In genomic region chr2:158324531-158325190, GRCm38 (mm10) we compare ENCODE assay signal across 10 mouse cellular contexts. TPM values are rescaled to one million over a fixed set of nuclear protein-coding genes. Genes with fewer than 3 reads are reported as not detected.
A peak's percentile ranks its signal among the peaks of the same experiment; 100 is the strongest.
DNase-seq lines count a peak whose midpoint lies in the region; ATAC-seq lines count a peak whose summit lies in the region.
"Had no signal": no experiment of that assay in that cellular context is flagged by ENCODE, and none has a peak within 500 bp of the region (broad histone marks: within the 10 kb centered on the region; RNA-seq: fewer than 3 reads in every experiment).

No protein-coding gene starts in this region.

- no peak overlapping the region for H3K4me3 ChIP-seq in hindbrain, embryonic 15.5 days
- no peak overlapping the region for H3K4me3 ChIP-seq in midbrain, embryonic 16.5 days (ENCODE audit: low read depth, low read length)
- H3K4me3 ChIP-seq: embryonic facial prominence, embryonic 15.5 days; liver, embryonic 13.5 days had no signal

- no peaks in the 10 kb centered on the region for H3K9me3 ChIP-seq in hindbrain, embryonic 15.5 days
- no peaks in the 10 kb centered on the region for H3K9me3 ChIP-seq in midbrain, embryonic 16.5 days (replicated peaks; ENCODE audit: control insufficient read depth, low read length, poor library complexity, severe bottlenecking)
- H3K9me3 ChIP-seq: embryonic facial prominence, embryonic 15.5 days; liver, embryonic 13.5 days had no signal

- H3K27ac ChIP-seq in hindbrain, embryonic 15.5 days (replicated peaks): no peak overlapping the region
- no peak overlapping the region for H3K27ac ChIP-seq in midbrain, embryonic 16.5 days (ENCODE audit: low read length)
- H3K27ac ChIP-seq: embryonic facial prominence, embryonic 15.5 days; liver, embryonic 13.5 days had no signal

- peak; percentile 20 to 38 for DNase-seq in cerebellum, adult 18-20 months
- no peak for DNase-seq in cerebellum, adult 11 months
- DNase-seq in right cerebral cortex, adult 2 months (ENCODE audit: low spot score in 2 of 2): peak; percentile 33 to 34
- no peak for DNase-seq in right cerebral cortex, postnatal 14 days
- no peak for DNase-seq in B cell, adult 2 months
- DNase-seq in thymus, postnatal 14 days: no peak
- DNase-seq: liver, embryonic 13.5 days had no signal

- WGBS in hindbrain, embryonic 15.5 days: 58% methylated on average over 10 of the region's 10 CpGs
- 50% methylated on average over 10 of the region's 10 CpGs for WGBS in midbrain, embryonic 16.5 days

- no peak overlapping the region for H3K4me2 ChIP-seq in hindbrain, embryonic 15.5 days
- no peak overlapping the region for H3K4me2 ChIP-seq in midbrain, embryonic 16.5 days (ENCODE audit: low read length)
- H3K4me2 ChIP-seq: embryonic facial prominence, embryonic 15.5 days; liver, embryonic 13.5 days had no signal

- ATAC-seq in hindbrain, embryonic 15.5 days (ENCODE audit: low FRiP score, low read depth): peak; percentile 70; the same call in 1 of the 2 replicates
- ATAC-seq in midbrain, embryonic 16.5 days: peak; percentile 84; the same call in 1 of the 2 replicates

- H3K4me1 ChIP-seq in hindbrain, embryonic 15.5 days (replicated peaks): 0 out of 2 replicates have a peak, but pooled peaks cover 5% of the 10 kb centered on the region
- H3K4me1 ChIP-seq in midbrain, embryonic 16.5 days (ENCODE audit: control insufficient read depth, insufficient read depth, low read length): no peaks in the 10 kb centered on the region
- H3K4me1 ChIP-seq: embryonic facial prominence, embryonic 15.5 days; liver, embryonic 13.5 days had no signal

- no peaks in the 10 kb centered on the region for H3K27me3 ChIP-seq in hindbrain, embryonic 15.5 days
- no peaks in the 10 kb centered on the region for H3K27me3 ChIP-seq in midbrain, embryonic 16.5 days (ENCODE audit: control insufficient read depth, insufficient read depth, low read depth, low read length)
- H3K27me3 ChIP-seq: embryonic facial prominence, embryonic 15.5 days; liver, embryonic 13.5 days had no signal

- H3K36me3 ChIP-seq in hindbrain, embryonic 15.5 days: no peaks in the 10 kb centered on the region
- H3K36me3 ChIP-seq in midbrain, embryonic 16.5 days (ENCODE audit: control insufficient read depth, insufficient read depth, low read length): no peaks in the 10 kb centered on the region
- H3K36me3 ChIP-seq: embryonic facial prominence, embryonic 15.5 days had no signal

- no peak overlapping the region for H3K9ac ChIP-seq in hindbrain, embryonic 15.5 days
- H3K9ac ChIP-seq in midbrain, embryonic 16.5 days (ENCODE audit: low read depth, low read length): peak overlapping the region; percentile 15; the same call in 1 of the 2 replicates
- H3K9ac ChIP-seq: embryonic facial prominence, embryonic 15.5 days; liver, embryonic 13.5 days had no signal

RNA-seq across cellular contexts. Expression of gene Lbp, which starts 18.4 kb away (rescaled TPM):
- 5.4 and 6.8 TPM in 2 replicates for polyA plus RNA-seq in hindbrain, embryonic 15.5 days (2015; fragmentation: Nextera tagmentation; extraction: Ambion mirVana)
- polyA plus RNA-seq in midbrain, embryonic 16.5 days (2015; fragmentation: Nextera tagmentation; extraction: Ambion mirVana): 2.6 and 4.3 TPM in 2 replicates

RNA-seq across cellular contexts. Expression of gene Snhg11, which starts 50.8 kb away (rescaled TPM):
- 721 and 898 TPM in 2 replicates for polyA plus RNA-seq in hindbrain, embryonic 15.5 days (2015; fragmentation: Nextera tagmentation; extraction: Ambion mirVana)
- 636 and 732 TPM in 2 replicates for polyA plus RNA-seq in midbrain, embryonic 16.5 days (2015; fragmentation: Nextera tagmentation; extraction: Ambion mirVana)

Comparison
In these comparisons a context has a peak if more than half of its experiments do, and no peak if none do; other contexts are left out.
1. DNase-seq: peak in cerebellum, adult 18-20 months (2 of 2) and right cerebral cortex, adult 2 months (2 of 2); none in cerebellum, adult 11 months (single experiment), right cerebral cortex, postnatal 14 days (single experiment), B cell, adult 2 months (0 of 2) and thymus, postnatal 14 days (single experiment).